Mouse (Mus musculus): ENCODE results near the gene Als2. TPM values are rescaled to one million over a fixed set of nuclear protein-coding genes. Genes with fewer than 3 reads are reported as not detected.

The Als2 gene
- polyA plus RNA-seq, 1 experiment from 2014 or later: 21.7 TPM

- H3K4me2 ChIP-seq (replicated peaks): no peak overlapping the region
- H3K27me3 ChIP-seq (ENCODE audit: control insufficient read depth, insufficient read depth, low read length): no peaks in the 10 kb centered on the region
- no peak overlapping the region for H3K9ac ChIP-seq
- H3K9me3 ChIP-seq (ENCODE audit: control insufficient read depth, low read length): no peaks in the 10 kb centered on the region
- peaks cover 41% of the 10 kb centered on the region for H3K36me3 ChIP-seq (replicated peaks; ENCODE audit: control insufficient read depth, insufficient read depth)
- WGBS: 87% methylated on average over 6 of the region's 6 CpGs
- no peak overlapping the region for H3K4me3 ChIP-seq (replicated peaks; ENCODE audit: low read length)
- DNase-seq (ENCODE audit: low spot score): no peak
- no peaks in the 10 kb centered on the region for H3K4me1 ChIP-seq (replicated peaks; ENCODE audit: control insufficient read depth, insufficient read depth, low read length)
- ATAC-seq (ENCODE audit: low FRiP score): no peak
- H3K27ac ChIP-seq: no peak overlapping the region
Observed at GRCm38 (mm10) chr1:59161396-59161795, 75.6 kb downstream of the Als2 start.

- ATAC-seq (ENCODE audit: low FRiP score) (no peak), DNase-seq (ENCODE audit: low spot score) (no peak)
- 86% methylated on average over 6 of the region's 6 CpGs for WGBS
- H3K9ac ChIP-seq: no peak overlapping the region
- no peak overlapping the region for H3K4me3 ChIP-seq (replicated peaks; ENCODE audit: low read length)
- H3K9me3 ChIP-seq (ENCODE audit: control insufficient read depth, low read length): no peaks in the 10 kb centered on the region
- H3K36me3 ChIP-seq (replicated peaks; ENCODE audit: control insufficient read depth, insufficient read depth): peaks cover 36% of the 10 kb centered on the region
- H3K4me1 ChIP-seq (replicated peaks; ENCODE audit: control insufficient read depth, insufficient read depth, low read length): no peaks in the 10 kb centered on the region
- no peak overlapping the region for H3K27ac ChIP-seq
- no peaks in the 10 kb centered on the region for H3K27me3 ChIP-seq (ENCODE audit: control insufficient read depth, insufficient read depth, low read length)
- H3K4me2 ChIP-seq (replicated peaks): no peak overlapping the region
Observed at GRCm38 (mm10) chr1:59160871-59161270, 76.2 kb downstream of the Als2 start.

DNA sequence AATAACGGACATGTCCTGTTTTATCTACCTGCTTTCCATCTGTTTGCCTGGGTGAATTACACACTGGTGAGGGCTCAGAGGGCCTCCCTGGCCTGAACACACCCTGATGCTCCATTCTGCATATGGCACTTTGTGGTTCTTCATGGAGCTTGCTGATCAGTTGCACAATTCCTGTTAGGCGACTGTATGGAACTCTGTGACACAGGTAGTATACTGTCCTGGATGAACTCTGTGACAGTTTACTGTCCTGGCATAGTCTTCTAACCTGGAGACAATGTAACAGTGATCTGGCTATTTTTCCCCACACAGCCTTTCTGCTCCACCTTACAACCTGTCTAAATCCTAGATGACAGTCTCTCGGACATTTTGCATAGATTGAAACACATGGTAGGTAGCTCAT lies 77.9 kb downstream of the Als2 start:
- DNase-seq (ENCODE audit: low spot score) (no peak), ATAC-seq (ENCODE audit: low FRiP score) (no peak)
- Histone ChIP-seq H3K36me3 (replicated peaks; ENCODE audit: control insufficient read depth, insufficient read depth) (peaks cover 21% of the 10 kb centered on the region), H3K4me2 (replicated peaks) (no peak overlapping the region), H3K4me1 (replicated peaks; ENCODE audit: control insufficient read depth, insufficient read depth, low read length) (no peaks in the 10 kb centered on the region), H3K9me3 (ENCODE audit: control insufficient read depth, low read length) (no peaks in the 10 kb centered on the region), H3K27ac (no peak overlapping the region), H3K27me3 (ENCODE audit: control insufficient read depth, insufficient read depth, low read length) (no peaks in the 10 kb centered on the region), H3K4me3 (replicated peaks; ENCODE audit: low read length) (no peak overlapping the region), H3K9ac (no peak overlapping the region)
- 92% methylated on average over 3 of the region's 3 CpGs for WGBS

GRCm38 (mm10) chr1:59158498-59158897 lies 78.5 kb downstream of the Als2 start:
- Histone ChIP-seq H3K27ac (no peak overlapping the region), H3K9ac (no peak overlapping the region), H3K4me2 (replicated peaks) (no peak overlapping the region), H3K4me3 (replicated peaks; ENCODE audit: low read length) (no peak overlapping the region), H3K27me3 (ENCODE audit: control insufficient read depth, insufficient read depth, low read length) (no peaks in the 10 kb centered on the region), H3K9me3 (ENCODE audit: control insufficient read depth, low read length) (no peaks in the 10 kb centered on the region), H3K4me1 (replicated peaks; ENCODE audit: control insufficient read depth, insufficient read depth, low read length) (no peaks in the 10 kb centered on the region), H3K36me3 (replicated peaks; ENCODE audit: control insufficient read depth, insufficient read depth) (peaks cover 15% of the 10 kb centered on the region)
- 85% methylated on average over 7 of the region's 7 CpGs for WGBS
- DNase-seq (ENCODE audit: low spot score) (no peak), ATAC-seq (ENCODE audit: low FRiP score) (no peak)

DNA sequence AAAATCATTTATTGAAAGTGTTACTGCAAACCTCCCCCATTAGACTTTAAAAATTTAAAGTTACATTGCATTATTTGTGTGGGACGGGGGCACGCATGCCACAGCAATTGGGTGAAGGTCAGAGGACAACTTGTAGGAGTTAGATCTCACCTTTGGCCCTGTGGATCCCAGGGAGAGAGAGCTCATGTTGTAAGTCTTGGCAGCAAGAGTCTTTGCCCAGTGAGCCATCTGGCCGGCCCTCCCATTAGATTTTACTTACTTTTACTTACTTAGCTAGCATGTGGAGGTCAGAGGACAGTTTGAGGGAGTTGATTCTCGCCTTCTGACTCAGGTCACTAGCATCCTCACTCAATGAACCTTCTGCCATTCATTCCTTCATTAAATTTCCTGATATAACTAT lies 79.2 kb downstream of the Als2 start:
- Histone ChIP-seq H3K4me3 (replicated peaks; ENCODE audit: low read length) (no peak overlapping the region), H3K9ac (no peak overlapping the region), H3K4me2 (replicated peaks) (no peak overlapping the region), H3K4me1 (replicated peaks; ENCODE audit: control insufficient read depth, insufficient read depth, low read length) (no peaks in the 10 kb centered on the region), H3K27me3 (ENCODE audit: control insufficient read depth, insufficient read depth, low read length) (no peaks in the 10 kb centered on the region), H3K27ac (no peak overlapping the region), H3K9me3 (ENCODE audit: control insufficient read depth, low read length) (no peaks in the 10 kb centered on the region), H3K36me3 (replicated peaks; ENCODE audit: control insufficient read depth, insufficient read depth) (peaks cover 8% of the 10 kb centered on the region)
- ATAC-seq (ENCODE audit: low FRiP score) (no peak), DNase-seq (ENCODE audit: low spot score) (no peak)
- 84% methylated on average over 4 of the region's 4 CpGs for WGBS

DNA sequence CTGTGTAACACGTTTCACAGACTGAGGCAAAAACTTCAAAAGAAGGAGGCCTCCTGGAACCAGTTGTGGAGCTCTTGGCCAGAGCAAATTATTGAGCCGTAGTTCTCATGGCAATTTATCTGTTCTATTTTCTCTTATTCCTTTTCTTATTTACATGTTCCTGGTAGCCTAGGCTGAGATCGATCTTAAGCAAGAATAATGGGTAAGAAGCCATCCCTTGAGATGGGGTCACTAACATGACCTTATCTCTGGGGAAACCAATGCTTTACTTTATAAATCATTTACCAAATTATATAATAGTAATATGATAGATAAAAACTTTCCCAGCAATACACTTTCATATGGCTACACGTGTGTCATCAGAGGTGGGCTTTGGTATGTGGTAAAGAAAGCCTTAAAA lies 84.7 kb downstream of the Als2 start:
- no peak overlapping the region for H3K4me2 ChIP-seq (replicated peaks)
- H3K4me3 ChIP-seq (replicated peaks; ENCODE audit: low read length): no peak overlapping the region
- no peaks in the 10 kb centered on the region for H3K9me3 ChIP-seq (ENCODE audit: control insufficient read depth, low read length)
- DNase-seq (ENCODE audit: low spot score) (no peak), ATAC-seq (ENCODE audit: low FRiP score) (no peak)
- H3K27ac ChIP-seq: no peak overlapping the region
- 79% methylated on average over 4 of the region's 4 CpGs for WGBS
- H3K27me3 ChIP-seq (ENCODE audit: control insufficient read depth, insufficient read depth, low read length): no peaks in the 10 kb centered on the region
- H3K4me1 ChIP-seq (replicated peaks; ENCODE audit: control insufficient read depth, insufficient read depth, low read length): no peaks in the 10 kb centered on the region
- no peak overlapping the region for H3K9ac ChIP-seq
- H3K36me3 ChIP-seq (replicated peaks; ENCODE audit: control insufficient read depth, insufficient read depth): no peaks in the 10 kb centered on the region

- 86% methylated on average over 5 of the region's 5 CpGs for WGBS
- no peaks in the 10 kb centered on the region for H3K36me3 ChIP-seq (replicated peaks; ENCODE audit: control insufficient read depth, insufficient read depth)
- DNase-seq (ENCODE audit: low spot score) (no peak), ATAC-seq (ENCODE audit: low FRiP score) (no peak)
- no peak overlapping the region for H3K9ac ChIP-seq
- no peak overlapping the region for H3K4me2 ChIP-seq (replicated peaks)
- H3K27ac ChIP-seq: no peak overlapping the region
- H3K4me3 ChIP-seq (replicated peaks; ENCODE audit: low read length): no peak overlapping the region
- no peaks in the 10 kb centered on the region for H3K9me3 ChIP-seq (ENCODE audit: control insufficient read depth, low read length)
- H3K4me1 ChIP-seq (replicated peaks; ENCODE audit: control insufficient read depth, insufficient read depth, low read length): no peaks in the 10 kb centered on the region
- H3K27me3 ChIP-seq (ENCODE audit: control insufficient read depth, insufficient read depth, low read length): no peaks in the 10 kb centered on the region
Observed at GRCm38 (mm10) chr1:59150542-59150941, 86.5 kb downstream of the Als2 start.

DNA sequence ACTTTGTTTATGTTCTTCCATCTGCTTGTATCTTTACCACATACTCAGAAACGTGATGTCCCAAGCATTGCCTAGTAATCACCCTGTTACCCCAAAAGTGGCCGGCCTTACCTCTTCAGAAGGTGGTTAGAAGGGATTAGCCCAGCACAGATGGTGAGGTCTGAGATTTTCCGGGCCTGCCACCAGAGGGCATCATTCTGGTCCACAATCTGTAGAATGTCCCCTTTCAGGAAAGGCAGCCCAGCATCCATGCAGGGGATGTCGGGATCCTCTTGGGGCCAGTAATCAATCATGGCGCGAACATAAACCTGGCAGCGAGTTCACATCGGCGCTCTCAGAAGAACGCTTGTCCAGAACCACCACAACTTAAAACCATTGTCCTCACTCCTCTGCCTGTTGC lies 92.5 kb downstream of the Als2 start:
- Histone ChIP-seq H3K9me3 (ENCODE audit: control insufficient read depth, low read length) (no peaks in the 10 kb centered on the region), H3K9ac (no peak overlapping the region), H3K4me3 (replicated peaks; ENCODE audit: low read length) (no peak overlapping the region), H3K4me2 (replicated peaks) (no peak overlapping the region), H3K27me3 (ENCODE audit: control insufficient read depth, insufficient read depth, low read length) (no peaks in the 10 kb centered on the region), H3K27ac (no peak overlapping the region), H3K36me3 (replicated peaks; ENCODE audit: control insufficient read depth, insufficient read depth) (no peaks in the 10 kb centered on the region), H3K4me1 (replicated peaks; ENCODE audit: control insufficient read depth, insufficient read depth, low read length) (no peaks in the 10 kb centered on the region)
- WGBS: 75% methylated on average over 10 of the region's 10 CpGs
- DNase-seq (ENCODE audit: low spot score) (no peak), ATAC-seq (ENCODE audit: low FRiP score) (no peak)

DNA sequence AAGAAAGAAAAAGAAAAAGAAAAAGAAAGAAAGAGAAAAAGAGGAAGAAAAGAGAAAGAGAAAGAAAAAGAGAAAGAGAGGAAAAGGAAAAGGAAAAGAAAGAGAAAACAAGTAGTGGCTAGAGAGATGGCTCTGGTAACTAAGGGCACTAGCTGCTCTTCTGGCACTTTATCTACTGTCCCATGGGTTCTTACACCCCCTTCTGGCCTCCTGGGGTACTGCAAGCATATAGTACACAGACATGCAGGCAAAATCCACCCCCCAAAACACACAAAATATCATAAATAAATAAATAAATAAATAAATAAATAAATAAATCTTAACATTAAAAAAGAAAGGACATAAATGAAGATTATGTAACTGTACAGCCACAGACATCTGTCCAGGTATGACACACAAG lies 94.2 kb downstream of the Als2 start:
- Histone ChIP-seq H3K9me3 (ENCODE audit: control insufficient read depth, low read length) (no peaks in the 10 kb centered on the region), H3K9ac (no peak overlapping the region), H3K27ac (no peak overlapping the region), H3K36me3 (replicated peaks; ENCODE audit: control insufficient read depth, insufficient read depth) (no peaks in the 10 kb centered on the region), H3K4me2 (replicated peaks) (no peak overlapping the region), H3K4me1 (replicated peaks; ENCODE audit: control insufficient read depth, insufficient read depth, low read length) (no peaks in the 10 kb centered on the region), H3K4me3 (replicated peaks; ENCODE audit: low read length) (no peak overlapping the region), H3K27me3 (ENCODE audit: control insufficient read depth, insufficient read depth, low read length) (no peaks in the 10 kb centered on the region)
- ATAC-seq (ENCODE audit: low FRiP score) (no peak), DNase-seq (ENCODE audit: low spot score) (peak; percentile 58)

GRCm38 (mm10) chr1:59134419-59134818 lies 102.6 kb downstream of the Als2 start:
- Histone ChIP-seq H3K36me3 (replicated peaks; ENCODE audit: control insufficient read depth, insufficient read depth) (no peaks in the 10 kb centered on the region), H3K4me2 (replicated peaks) (no peak overlapping the region), H3K27ac (no peak overlapping the region), H3K27me3 (ENCODE audit: control insufficient read depth, insufficient read depth, low read length) (no peaks in the 10 kb centered on the region), H3K4me1 (replicated peaks; ENCODE audit: control insufficient read depth, insufficient read depth, low read length) (no peaks in the 10 kb centered on the region), H3K4me3 (replicated peaks; ENCODE audit: low read length) (no peak overlapping the region), H3K9ac (no peak overlapping the region), H3K9me3 (ENCODE audit: control insufficient read depth, low read length) (no peaks in the 10 kb centered on the region)
- ATAC-seq (ENCODE audit: low FRiP score) (no peak), DNase-seq (ENCODE audit: low spot score) (no peak)
- 85% methylated on average over 5 of the region's 5 CpGs for WGBS

All from hindbrain, embryonic 14.5 days (tissue).